Mouse (Mus musculus) neural tube, embryonic 14.5 days (tissue): ENCODE data around the gene Bcor. TPM values are rescaled to one million over a fixed set of nuclear protein-coding genes. Genes with fewer than 3 reads are reported as not detected.

ENCODE experiments used
- ATAC-seq: fragments of 200-750 bp; cut with Nextera tagmentation; 2 replicates; pipeline ENCODE4 v1.8.0; 2017; ENCODE audit warnings: low read depth, mild to moderate bottlenecking, moderate TSS enrichment, moderate library complexity
- H3K27ac ChIP-seq: fragments of 300-500 bp; sonication (generic); 2 replicates; pipeline ENCODE4 v1.5.1; 2014; ENCODE audit warnings: low read depth, mild to moderate bottlenecking, control low read depth, low read length, moderate library complexity, mixed read lengths
- H3K27me3 ChIP-seq: fragments of 300-500 bp; sonication (generic); 2 replicates; pipeline ENCODE4 v1.6.1; 2014; ENCODE audit warnings: low read length; ENCODE audit not compliant: control insufficient read depth, insufficient read depth
- H3K36me3 ChIP-seq: fragments of 300-500 bp; sonication (generic); 2 replicates; pipeline ENCODE4 v1.6.1; 2014; ENCODE audit warnings: low read length, mixed read lengths; ENCODE audit not compliant: control insufficient read depth, insufficient read depth
- H3K4me1 ChIP-seq: fragments of 300-500 bp; sonication (generic); 2 replicates; pipeline ENCODE4 v1.6.1; 2014; ENCODE audit warnings: low read length; ENCODE audit not compliant: control insufficient read depth, insufficient read depth
- H3K4me2 ChIP-seq: fragments of 300-500 bp; sonication (generic); 2 replicates; pipeline ENCODE4 v1.6.1; 2014; ENCODE audit warnings: mild to moderate bottlenecking, low read depth, low read length, control low read depth
- H3K4me3 ChIP-seq: fragments of 300-500 bp; sonication (generic); 2 replicates; pipeline ENCODE4 v1.5.1; 2014; ENCODE audit warnings: low read depth, low read length, control low read depth, mixed read lengths
- H3K9ac ChIP-seq: fragments of 300-500 bp; sonication (generic); replicated peaks from 2 replicates; pipeline ENCODE4 v1.6.1; 2014; ENCODE audit warnings: low read depth, mild to moderate bottlenecking, control low read depth, low read length, mixed read lengths
- H3K9me3 ChIP-seq: fragments of 300-500 bp; sonication (generic); 2 replicates; pipeline ENCODE4 v1.6.1; 2016; ENCODE audit warnings: low read length; ENCODE audit not compliant: control insufficient read depth
- WGBS: fragments of 180-500 bp; shearing (Covaris S2); extraction: QIAGEN DNeasy Blood & Tissue Kit; methylation state at CpG from one replicate; pipeline ENCODE4 v1.1.7; 2014; 5-methylcytosine and 5-hydroxymethylcytosine counted together
- polyA plus RNA-seq: library from polyadenylated mRNA; unstranded; fragments of >200 nt; fragmentation: Nextera tagmentation; extraction: Ambion mirVana; gene quantifications from 2 replicates; pipeline ENCODE4 v1.2.1, GENCODE M21; 2014

The Bcor gene
- polyA plus RNA-seq, 1 experiment from 2014 or later = 17.9 TPM

DNA sequence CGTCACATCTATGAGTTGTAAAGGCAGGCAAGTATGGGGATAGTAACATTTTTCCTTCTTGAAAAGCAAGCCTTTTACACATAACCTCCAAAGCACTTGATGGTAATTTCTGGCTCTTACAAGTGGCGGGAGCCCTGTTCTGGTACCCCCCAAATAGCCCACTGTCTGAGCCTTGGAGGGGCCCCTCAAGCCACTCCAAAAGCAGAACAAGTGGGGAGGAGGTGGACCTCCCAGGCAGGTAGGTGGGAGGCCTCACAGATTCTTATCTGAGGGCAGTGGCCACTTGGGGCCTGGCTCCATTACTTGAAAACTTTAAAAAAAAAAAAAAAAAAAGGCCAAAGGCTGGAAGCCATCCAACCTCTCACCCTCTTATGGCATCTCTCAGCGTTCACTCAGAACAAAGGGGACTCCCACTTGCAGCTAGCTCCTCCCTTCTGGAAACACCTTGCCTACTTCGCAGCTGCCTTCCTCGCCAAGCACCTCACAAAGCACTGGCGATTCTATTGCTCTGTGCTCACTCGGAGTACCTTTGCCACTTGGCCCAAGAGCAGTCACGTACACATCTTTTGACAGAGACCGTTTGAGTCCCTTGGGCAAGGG, 106.7 kb downstream of the Bcor start:
- ATAC-seq = no peak
- Histone ChIP-seq H3K27ac (no peak overlapping the region), H3K9ac (no peak overlapping the region), H3K27me3 (no peaks in the 10 kb centered on the region; the same call in 1 of the 2 replicates), H3K4me3 (no peak overlapping the region), H3K4me2 (no peak overlapping the region), H3K4me1 (no peaks in the 10 kb centered on the region), H3K36me3 (no peaks in the 10 kb centered on the region), H3K9me3 (no peaks in the 10 kb centered on the region)
- WGBS = 71% methylated on average over 9 of the region's 9 CpGs

DNA sequence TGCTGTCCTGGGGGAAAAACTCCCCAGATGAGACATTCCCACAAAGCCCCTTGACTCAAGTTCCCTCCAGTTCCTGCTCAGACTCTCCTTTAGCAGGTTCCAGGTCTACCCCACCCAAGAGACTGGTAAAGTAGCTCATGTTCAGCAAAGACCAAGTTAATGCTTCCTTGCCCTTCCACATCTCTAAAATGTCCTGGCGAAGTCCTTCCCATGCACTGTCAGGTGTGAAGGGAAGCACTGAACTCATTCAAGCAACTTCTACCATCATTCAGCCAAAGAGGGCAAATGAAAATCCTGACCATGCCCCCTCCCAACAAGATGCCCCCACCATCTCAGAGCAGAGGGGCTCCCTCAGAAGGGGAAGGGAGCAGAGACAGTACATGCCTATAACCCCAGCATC, 107.5 kb downstream of the Bcor start:
- Histone ChIP-seq H3K27ac (no peak overlapping the region), H3K9me3 (no peaks in the 10 kb centered on the region), H3K4me2 (no peak overlapping the region), H3K36me3 (no peaks in the 10 kb centered on the region), H3K27me3 (no peaks in the 10 kb centered on the region; the same call in 1 of the 2 replicates), H3K4me1 (peaks cover 5% of the 10 kb centered on the region; the same call in 1 of the 2 replicates), H3K9ac (no peak overlapping the region), H3K4me3 (no peak overlapping the region)
- ATAC-seq = no peak
- WGBS = 100% methylated on average over 1 of the region's 1 CpGs

- Histone ChIP-seq H3K9me3 (no peaks in the 10 kb centered on the region), H3K27ac (no peak overlapping the region), H3K4me3 (no peak overlapping the region), H3K9ac (no peak overlapping the region), H3K27me3 (no peaks in the 10 kb centered on the region; the same call in 1 of the 2 replicates), H3K4me1 (peaks cover 5% of the 10 kb centered on the region; the same call in 1 of the 2 replicates), H3K4me2 (no peak overlapping the region), H3K36me3 (no peaks in the 10 kb centered on the region)
- WGBS = 57% methylated on average over 11 of the region's 11 CpGs
- ATAC-seq = no peak
These were observed 111.4 kb downstream of the Bcor start for GRCm38 (mm10) chrX:12048721-12049120.

DNA sequence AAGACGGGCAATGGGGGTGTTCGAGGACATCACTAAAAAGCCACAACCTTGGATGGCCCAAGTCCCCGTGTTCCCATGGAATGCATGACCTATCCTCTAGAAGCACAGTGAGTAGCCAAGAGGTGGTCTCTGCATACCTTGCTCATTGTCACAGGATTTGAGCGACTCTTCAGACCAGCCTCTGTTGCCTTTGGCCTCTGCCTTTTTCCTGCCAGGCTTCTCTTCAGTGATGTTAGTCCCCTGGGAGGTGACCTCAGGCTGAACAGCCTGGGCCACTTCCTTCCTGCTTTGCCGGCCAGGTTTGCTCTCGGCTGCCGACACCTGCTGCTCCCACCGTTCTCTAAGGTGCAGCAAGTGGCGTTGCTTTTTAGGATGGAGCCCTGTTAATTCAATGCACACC, 112.0 kb downstream of the Bcor start:
- peaks cover 5% of the 10 kb centered on the region; the same call in 1 of the 2 replicates for H3K4me1 ChIP-seq
- ATAC-seq = no peak
- H3K9ac ChIP-seq = no peak overlapping the region
- H3K27ac ChIP-seq = no peak overlapping the region
- no peaks in the 10 kb centered on the region for H3K36me3 ChIP-seq
- H3K4me2 ChIP-seq = no peak overlapping the region
- no peaks in the 10 kb centered on the region; the same call in 1 of the 2 replicates for H3K27me3 ChIP-seq
- H3K4me3 ChIP-seq = no peak overlapping the region
- 40% methylated on average over 9 of the region's 9 CpGs for WGBS
- no peaks in the 10 kb centered on the region for H3K9me3 ChIP-seq

DNA sequence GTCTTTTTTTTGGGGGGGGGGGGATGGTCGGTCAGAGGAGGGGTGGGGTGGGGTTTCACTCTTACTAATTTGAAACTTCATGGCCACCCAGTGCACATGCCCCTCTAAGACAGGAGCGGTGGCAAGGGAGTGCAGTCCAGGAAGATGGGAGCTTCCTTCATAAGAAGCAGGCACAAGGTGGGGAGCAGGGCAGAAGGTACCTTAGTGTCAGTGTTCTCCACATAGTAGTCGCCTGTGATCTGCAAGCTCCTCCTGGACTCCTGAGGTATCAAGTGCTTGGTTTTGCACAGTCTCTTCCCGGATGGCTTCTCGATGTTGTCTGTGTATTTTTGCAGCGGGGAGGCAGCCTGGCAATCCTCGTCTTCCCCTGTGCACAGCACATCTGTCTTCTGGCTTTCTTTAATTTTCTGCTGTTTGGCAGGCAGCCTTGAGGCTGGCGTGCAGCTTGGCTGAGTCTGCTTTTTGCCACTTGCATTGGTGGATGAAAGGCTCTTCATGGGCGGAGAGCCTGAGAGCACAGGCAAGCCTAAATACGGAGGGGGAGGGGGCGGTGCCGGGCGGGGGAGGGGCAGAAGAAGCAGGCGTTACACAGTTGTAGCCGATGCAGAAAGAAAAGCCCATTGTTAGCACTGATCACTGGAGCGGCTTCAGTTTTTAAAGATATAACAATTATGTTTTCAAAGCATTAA, 112.8 kb downstream of the Bcor start:
- Histone ChIP-seq H3K4me2 (no peak overlapping the region), H3K36me3 (no peaks in the 10 kb centered on the region), H3K4me3 (no peak overlapping the region), H3K27ac (no peak overlapping the region), H3K27me3 (no peaks in the 10 kb centered on the region; the same call in 1 of the 2 replicates), H3K9ac (no peak overlapping the region), H3K9me3 (no peaks in the 10 kb centered on the region), H3K4me1 (peaks cover 5% of the 10 kb centered on the region; the same call in 1 of the 2 replicates)
- 15% methylated on average over 13 of the region's 16 CpGs for WGBS
- ATAC-seq = peak; percentile 45; the same call in 1 of the 2 replicates

- H3K4me1 ChIP-seq = peaks cover 5% of the 10 kb centered on the region; the same call in 1 of the 2 replicates
- WGBS = 60% methylated on average over 13 of the region's 13 CpGs
- no peak for ATAC-seq
- H3K9me3 ChIP-seq = no peaks in the 10 kb centered on the region
- H3K4me2 ChIP-seq = no peak overlapping the region
- H3K4me3 ChIP-seq = no peak overlapping the region
- no peak overlapping the region for H3K9ac ChIP-seq
- H3K27me3 ChIP-seq = no peaks in the 10 kb centered on the region; the same call in 1 of the 2 replicates
- no peaks in the 10 kb centered on the region for H3K36me3 ChIP-seq
- no peak overlapping the region for H3K27ac ChIP-seq
These were observed 113.5 kb downstream of the Bcor start for GRCm38 (mm10) chrX:12046676-12047075.

DNA sequence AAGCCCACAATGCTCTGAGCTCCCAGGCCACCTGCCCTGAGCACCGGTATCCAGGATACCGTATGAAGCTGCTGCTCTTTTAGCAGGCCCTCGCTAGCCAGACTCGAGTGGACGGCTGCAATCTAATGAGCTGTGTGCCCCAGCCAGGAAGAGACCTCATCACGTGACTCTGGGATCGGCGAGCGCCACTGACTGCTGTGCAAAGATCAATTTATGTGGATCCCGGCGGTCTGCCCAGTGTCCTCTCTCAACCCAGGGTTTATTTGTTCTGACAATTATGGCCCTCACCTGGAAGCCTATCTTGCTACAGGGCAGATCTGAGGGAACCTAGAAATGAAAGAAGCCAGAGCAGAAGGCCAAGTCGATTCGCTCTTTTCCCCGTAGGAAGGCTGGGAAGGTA, 116.8 kb downstream of the Bcor start:
- no peak overlapping the region for H3K4me3 ChIP-seq
- H3K27me3 ChIP-seq = no peaks in the 10 kb centered on the region; the same call in 1 of the 2 replicates
- no peak overlapping the region for H3K9ac ChIP-seq
- H3K36me3 ChIP-seq = peaks cover 3% of the 10 kb centered on the region
- H3K27ac ChIP-seq = no peak overlapping the region
- H3K9me3 ChIP-seq = no peaks in the 10 kb centered on the region
- ATAC-seq = no peak
- no peak overlapping the region for H3K4me2 ChIP-seq
- 59% methylated on average over 14 of the region's 14 CpGs for WGBS
- H3K4me1 ChIP-seq = peaks cover 5% of the 10 kb centered on the region; the same call in 1 of the 2 replicates

DNA sequence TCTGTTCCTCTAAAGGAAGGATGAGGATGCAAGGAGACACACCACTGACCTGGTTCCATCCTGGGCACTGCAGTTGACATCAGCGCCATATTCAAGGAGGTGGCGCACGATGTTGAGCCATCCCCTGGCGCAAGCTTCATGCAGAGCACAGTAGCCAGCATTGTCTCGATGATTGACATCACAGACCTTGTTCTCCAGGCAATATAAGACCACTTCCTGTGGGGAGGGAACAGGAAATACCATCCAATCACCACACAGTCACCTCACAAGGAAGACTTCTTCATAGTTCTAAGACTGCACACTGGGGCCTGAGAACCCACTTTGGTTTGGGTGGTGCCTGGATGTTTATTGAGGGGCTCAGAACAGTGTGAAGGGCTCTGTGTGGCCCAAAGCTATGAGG, 118.7 kb downstream of the Bcor start:
- 95% methylated on average over 5 of the region's 5 CpGs for WGBS
- no peaks in the 10 kb centered on the region for H3K27me3 ChIP-seq
- H3K4me3 ChIP-seq = no peak overlapping the region
- no peak overlapping the region for H3K27ac ChIP-seq
- no peaks in the 10 kb centered on the region for H3K9me3 ChIP-seq
- no peaks in the 10 kb centered on the region for H3K4me1 ChIP-seq
- H3K9ac ChIP-seq = no peak overlapping the region
- peaks cover 6% of the 10 kb centered on the region for H3K36me3 ChIP-seq
- ATAC-seq = no peak
- no peak overlapping the region for H3K4me2 ChIP-seq

GRCm38 (mm10) chrX:12014726-12015464, 145.3 kb downstream of the Bcor start:
- no peak overlapping the region for H3K27ac ChIP-seq
- no peak for ATAC-seq
- no peak overlapping the region for H3K9ac ChIP-seq
- H3K4me2 ChIP-seq = no peak overlapping the region
- H3K4me3 ChIP-seq = no peak overlapping the region
- H3K36me3 ChIP-seq = no peaks in the 10 kb centered on the region
- 43% methylated on average over 15 of the region's 15 CpGs for WGBS
- no peaks in the 10 kb centered on the region for H3K9me3 ChIP-seq
- no peaks in the 10 kb centered on the region for H3K4me1 ChIP-seq
- H3K27me3 ChIP-seq = no peaks in the 10 kb centered on the region
